Mouse (Mus musculus) hindbrain, postnatal 0 days (tissue): ENCODE results near the gene Gm49711. TPM values are rescaled to one million over a fixed set of nuclear protein-coding genes. Genes with fewer than 3 reads are reported as not detected.

ENCODE experiments used
- ATAC-seq: fragments of 200-750 bp; cut with Nextera tagmentation; 2 replicates; pipeline ENCODE4 v1.8.0; 2017; ENCODE audit warnings: mild to moderate bottlenecking, moderate TSS enrichment, moderate library complexity
- DNase-seq: peaks from one replicate; pipeline ENCODE4 v3.0.0-alpha.2; 2015; ENCODE audit warnings: low spot score
- H3K27ac ChIP-seq: fragments of 300-500 bp; sonication (generic); 2 replicates; pipeline ENCODE4 v1.5.1; 2014; ENCODE audit warnings: mild to moderate bottlenecking
- H3K27me3 ChIP-seq: fragments of 300-500 bp; sonication (generic); 2 replicates; pipeline ENCODE4 v1.6.1; 2014; ENCODE audit warnings: low read length, mixed read lengths; ENCODE audit not compliant: insufficient read depth
- H3K36me3 ChIP-seq: fragments of 300-500 bp; sonication (generic); 2 replicates; pipeline ENCODE4 v1.6.1; 2014; ENCODE audit warnings: low read length, mixed read lengths; ENCODE audit not compliant: insufficient read depth
- H3K4me1 ChIP-seq: fragments of 300-500 bp; sonication (generic); 2 replicates; pipeline ENCODE4 v1.6.1; 2014; ENCODE audit warnings: antibody characterized with exemption, low read length, mixed read lengths; ENCODE audit not compliant: insufficient read depth
- H3K4me2 ChIP-seq: fragments of 300-500 bp; sonication (generic); 2 replicates; pipeline ENCODE4 v1.6.1; 2014; ENCODE audit warnings: low read depth, mild to moderate bottlenecking, low read length, moderate library complexity, mixed read lengths
- H3K4me3 ChIP-seq: fragments of 300-500 bp; sonication (generic); 2 replicates; pipeline ENCODE4 v1.5.1; 2014; ENCODE audit warnings: low read length
- H3K9ac ChIP-seq: fragments of 300-500 bp; sonication (generic); replicated peaks from 2 replicates; pipeline ENCODE4 v1.6.1; 2014; ENCODE audit warnings: mild to moderate bottlenecking, low read length, moderate library complexity, mixed read lengths
- H3K9me3 ChIP-seq: fragments of 300-500 bp; sonication (generic); 2 replicates; pipeline ENCODE4 v1.6.1; 2016; ENCODE audit warnings: low read length, mixed read lengths
- CTCF ChIP-seq: IDR thresholded peaks from 2 replicates; pipeline ENCODE4 v1.5.1; 2016; ENCODE audit warnings: antibody characterized with exemption, control low read depth, low read depth
- WGBS: fragments of 180-500 bp; shearing (Covaris S2); extraction: QIAGEN DNeasy Blood & Tissue Kit; methylation state at CpG from one replicate; pipeline ENCODE4 v1.1.7; 2014; 5-methylcytosine and 5-hydroxymethylcytosine counted together
- polyA plus RNA-seq: library from polyadenylated mRNA; unstranded; fragments of >200 nt; fragmentation: Nextera tagmentation; extraction: Ambion mirVana; gene quantifications from 2 replicates; pipeline ENCODE4 v1.2.1, GENCODE M21; 2015
- total RNA-seq: library from RNA; depleted of rRNA; stranded (reverse); fragments of >200 nt; gene quantifications from 2 replicates; pipeline ENCODE4 v1.2.3, GENCODE M21; 2014

The Gm49711 gene
- total and polyA plus RNA-seq, 2 experiments from 2014 or later = 0.58 TPM; not detected in 1

DNA sequence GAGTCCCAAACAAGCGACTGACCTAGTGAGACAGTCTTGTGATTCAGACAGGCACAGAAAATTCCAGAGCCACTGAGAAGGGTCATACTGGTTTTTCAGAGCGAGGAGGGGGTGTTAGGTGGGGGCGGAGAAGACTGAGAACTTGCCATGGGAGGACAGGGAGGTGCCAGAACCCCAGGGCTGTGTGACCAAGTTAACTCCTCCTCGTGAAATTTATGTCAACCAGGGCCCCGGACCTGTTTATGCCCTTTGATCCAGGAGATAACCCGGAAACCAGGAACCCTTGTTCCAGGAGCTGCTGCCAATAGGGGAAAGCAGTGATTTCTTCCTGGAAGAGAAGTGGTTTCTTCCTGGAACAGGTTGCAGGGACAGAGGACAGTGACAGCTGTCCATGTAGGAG, 101.0 kb downstream of the Gm49711 start:
- 0 out of 2 replicates have a peak, but pooled peaks cover 8% of the 10 kb centered on the region for H3K4me1 ChIP-seq
- DNase-seq (no peak), ATAC-seq (peak; percentile 4; the same call in 1 of the 2 replicates)
- H3K9me3 ChIP-seq = no peaks in the 10 kb centered on the region
- 49% methylated on average over 6 of the region's 6 CpGs for WGBS
- H3K4me3 ChIP-seq = peak overlapping the region; percentile 43
- H3K4me2 ChIP-seq = peak overlapping the region; percentile 92
- no peaks in the 10 kb centered on the region for H3K36me3 ChIP-seq
- H3K9ac ChIP-seq = peak overlapping the region; percentile 60
- H3K27me3 ChIP-seq = no peaks in the 10 kb centered on the region
- no peak for TF ChIP-seq CTCF
- peak overlapping the region; percentile 86 for H3K27ac ChIP-seq

DNA sequence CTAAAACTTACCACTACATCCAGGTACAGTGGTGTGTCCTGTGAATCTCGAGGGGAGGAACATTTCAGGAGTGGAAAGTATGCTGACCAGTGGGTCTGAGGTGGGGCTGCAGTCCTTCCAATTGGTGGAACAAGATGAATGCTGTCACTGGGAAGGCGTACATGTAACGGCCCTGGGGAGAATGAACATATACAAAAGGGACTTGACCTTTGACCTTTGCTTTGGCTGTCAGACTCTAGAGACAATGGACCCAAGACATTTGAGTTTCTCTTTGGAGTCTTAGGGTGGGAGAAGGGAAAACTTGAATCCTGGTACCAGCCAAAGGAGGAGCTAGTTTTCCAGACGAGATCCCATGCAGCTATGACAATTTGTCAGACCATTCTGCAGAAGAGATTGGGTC, 104.2 kb downstream of the Gm49711 start:
- Histone ChIP-seq H3K4me1 (0 out of 2 replicates have a peak, but pooled peaks cover 8% of the 10 kb centered on the region), H3K9me3 (no peaks in the 10 kb centered on the region), H3K4me3 (no peak overlapping the region), H3K9ac (no peak overlapping the region), H3K27ac (no peak overlapping the region), H3K4me2 (no peak overlapping the region), H3K27me3 (no peaks in the 10 kb centered on the region), H3K36me3 (no peaks in the 10 kb centered on the region)
- no peak for ATAC-seq
- 37% methylated on average over 4 of the region's 4 CpGs for WGBS
- DNase-seq = no peak
- no peak for TF ChIP-seq CTCF

- Histone ChIP-seq H3K4me2 (no peak overlapping the region), H3K27ac (no peak overlapping the region), H3K9ac (no peak overlapping the region), H3K4me3 (no peak overlapping the region), H3K4me1 (no peaks in the 10 kb centered on the region), H3K36me3 (no peaks in the 10 kb centered on the region), H3K9me3 (peaks cover 4% of the 10 kb centered on the region; the same call in 1 of the 2 replicates), H3K27me3 (no peaks in the 10 kb centered on the region)
- no peak for DNase-seq
- TF ChIP-seq CTCF = no peak
- no peak for ATAC-seq
- WGBS = 65% methylated on average over 4 of the region's 4 CpGs
Observed at GRCm38 (mm10) chr16:92163545-92163944, 105.4 kb downstream of the Gm49711 start.

DNA sequence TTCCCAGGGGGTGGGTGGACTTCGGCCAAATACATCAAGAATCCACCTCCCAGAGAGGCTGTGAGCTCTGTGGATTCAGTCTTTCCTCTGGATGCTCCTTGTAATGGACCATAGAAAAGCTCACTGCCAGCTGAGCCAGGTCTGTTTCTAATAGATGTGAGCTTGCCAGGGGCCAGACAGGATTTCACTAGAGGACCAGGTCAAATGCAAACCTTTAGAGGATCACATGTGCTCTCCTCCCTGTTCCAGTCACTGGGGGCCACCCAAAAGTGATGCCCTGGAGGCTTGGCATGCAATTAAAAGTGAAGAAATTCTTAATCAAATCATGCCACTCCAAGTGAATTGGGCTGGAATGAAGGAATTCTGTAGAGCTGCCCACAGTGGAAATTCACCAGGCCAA, 117.9 kb downstream of the Gm49711 start:
- Histone ChIP-seq H3K27me3 (no peaks in the 10 kb centered on the region), H3K4me1 (peaks cover 2% of the 10 kb centered on the region; the same call in 1 of the 2 replicates), H3K36me3 (no peaks in the 10 kb centered on the region), H3K9ac (no peak overlapping the region), H3K9me3 (no peaks in the 10 kb centered on the region), H3K27ac (no peak overlapping the region), H3K4me3 (no peak overlapping the region), H3K4me2 (no peak overlapping the region)
- ATAC-seq (no peak), DNase-seq (no peak)
- no peak for TF ChIP-seq CTCF
- WGBS = 57% methylated on average over 1 of the region's 1 CpGs

DNA sequence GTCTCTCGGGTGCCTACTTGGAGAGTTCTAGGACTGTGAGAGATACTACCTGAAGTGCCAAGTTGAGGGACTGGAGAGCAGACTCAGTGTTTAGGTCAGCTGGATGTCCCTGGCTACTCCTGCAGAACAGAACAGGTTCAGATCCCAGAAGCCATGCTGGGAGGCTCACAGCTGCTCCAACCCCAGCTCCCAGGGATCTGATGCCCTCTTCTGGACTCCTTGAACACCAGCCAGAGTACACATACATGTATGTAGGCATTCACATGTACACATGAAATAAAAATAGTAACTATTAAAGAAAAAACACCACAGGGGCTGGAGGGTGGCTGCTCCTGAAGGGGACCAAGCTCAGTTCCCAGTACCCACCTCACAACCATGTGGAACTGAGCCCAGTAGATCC, 119.6 kb downstream of the Gm49711 start:
- no peak overlapping the region for H3K4me2 ChIP-seq
- no peaks in the 10 kb centered on the region for H3K9me3 ChIP-seq
- ATAC-seq = no peak
- peaks cover 2% of the 10 kb centered on the region; the same call in 1 of the 2 replicates for H3K4me1 ChIP-seq
- H3K27me3 ChIP-seq = no peaks in the 10 kb centered on the region
- H3K9ac ChIP-seq = no peak overlapping the region
- TF ChIP-seq CTCF = peak; percentile 38
- peak; percentile 24 for DNase-seq
- H3K4me3 ChIP-seq = no peak overlapping the region
- no peak overlapping the region for H3K27ac ChIP-seq
- H3K36me3 ChIP-seq = no peaks in the 10 kb centered on the region
- 82% methylated on average over 1 of the region's 1 CpGs for WGBS

DNA sequence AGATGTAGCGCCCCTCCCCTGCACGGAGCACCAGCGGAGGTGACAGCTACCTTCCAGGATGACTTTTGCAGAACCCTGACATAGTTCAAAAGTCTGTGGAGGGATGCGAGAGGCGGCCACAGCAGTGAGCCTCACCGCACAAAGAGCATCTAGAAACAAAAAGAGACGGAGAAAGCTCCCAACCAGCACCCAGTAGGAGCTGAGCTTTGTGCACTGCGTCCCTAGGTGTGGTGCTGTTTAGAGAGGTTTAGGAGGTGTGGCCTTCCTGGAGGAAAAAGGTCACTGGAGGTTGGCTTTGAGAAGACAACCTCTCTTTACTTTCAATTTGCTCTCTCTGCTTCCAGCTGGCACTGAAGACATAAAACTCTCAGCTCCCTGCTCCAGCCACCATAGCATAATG, 121.2 kb downstream of the Gm49711 start:
- WGBS = 66% methylated on average over 8 of the region's 8 CpGs
- H3K4me1 ChIP-seq = peaks cover 2% of the 10 kb centered on the region; the same call in 1 of the 2 replicates

DNA sequence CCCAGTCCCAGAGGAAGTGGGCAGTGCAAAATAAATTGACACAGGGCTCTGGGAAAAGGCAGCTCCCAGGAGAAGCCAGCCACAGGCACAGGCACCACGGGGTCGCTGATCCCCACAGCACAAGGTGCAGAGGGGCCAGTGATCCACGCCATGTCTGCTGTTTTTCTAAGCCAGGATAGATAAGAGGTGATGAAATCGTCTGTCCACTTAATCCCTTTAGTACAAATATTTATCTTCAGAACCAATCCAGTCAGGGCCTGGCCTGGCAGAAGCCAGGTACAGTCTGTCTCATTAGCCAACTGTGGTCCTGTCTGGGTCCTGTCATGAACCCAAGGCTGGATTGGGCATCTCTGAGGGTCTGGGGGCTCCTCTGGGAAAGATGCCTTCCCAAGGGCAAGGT, 125.4 kb downstream of the Gm49711 start:
- TF ChIP-seq CTCF = no peak
- H3K27me3 ChIP-seq = no peaks in the 10 kb centered on the region
- H3K36me3 ChIP-seq = no peaks in the 10 kb centered on the region

More for the DNA sequence above, 121.2 kb downstream of the Gm49711 start:
- no peak overlapping the region for H3K4me2 ChIP-seq
- H3K9me3 ChIP-seq = no peaks in the 10 kb centered on the region
- no peaks in the 10 kb centered on the region for H3K27me3 ChIP-seq
- DNase-seq (no peak), ATAC-seq (no peak)
- no peak overlapping the region for H3K4me3 ChIP-seq
- H3K36me3 ChIP-seq = no peaks in the 10 kb centered on the region
- no peak overlapping the region for H3K9ac ChIP-seq
- TF ChIP-seq CTCF = no peak
- no peak overlapping the region for H3K27ac ChIP-seq

More for the DNA sequence above, 125.4 kb downstream of the Gm49711 start:
- WGBS = 77% methylated on average over 4 of the region's 4 CpGs
- Histone ChIP-seq H3K4me1 (no peaks in the 10 kb centered on the region), H3K27ac (no peak overlapping the region), H3K9ac (no peak overlapping the region), H3K4me2 (no peak overlapping the region), H3K9me3 (no peaks in the 10 kb centered on the region), H3K4me3 (no peak overlapping the region)
- no peak for DNase-seq
- ATAC-seq = no peak
